ENCODE assay signal across 8 mouse cellular contexts in genomic region chr7:28802846-28803588, GRCm38 (mm10). TPM values are rescaled to one million over a fixed set of nuclear protein-coding genes. Genes with fewer than 3 reads are reported as not detected.
A peak's percentile ranks its signal among the peaks of the same experiment; 100 is the strongest.
DNase-seq lines count a peak whose midpoint lies in the region; ATAC-seq and TF ChIP-seq lines count a peak whose summit lies in the region.

No protein-coding gene starts in this region.

- H3K27me3 ChIP-seq in MEL (ENCODE audit: control insufficient read depth in 1 of 2, insufficient read depth in 2 of 2, low read length in 2 of 2): no peaks in the 10 kb centered on the region
- no peaks in the 10 kb centered on the region for H3K27me3 ChIP-seq in embryonic facial prominence, embryonic 11.5 days (ENCODE audit: control insufficient read depth, insufficient read depth, low read length)
- H3K27me3 ChIP-seq in hindbrain, embryonic 14.5 days (ENCODE audit: control insufficient read depth, insufficient read depth, low read length): no peaks in the 10 kb centered on the region
- H3K27me3 ChIP-seq in neural tube, embryonic 15.5 days (replicated peaks): no peaks in the 10 kb centered on the region

- TF ChIP-seq RAD21 in MEL (IDR thresholded peaks at IDR 0.05; ENCODE audit: low read depth, low read length): no peak

- H3K9me3 ChIP-seq in MEL (replicated peaks; ENCODE audit: insufficient read depth, low read length): no peaks in the 10 kb centered on the region
- H3K9me3 ChIP-seq in embryonic facial prominence, embryonic 11.5 days (replicated peaks; ENCODE audit: control insufficient read depth, low read length): no peaks in the 10 kb centered on the region
- no peaks in the 10 kb centered on the region for H3K9me3 ChIP-seq in hindbrain, embryonic 14.5 days (ENCODE audit: control insufficient read depth, low read length)
- no peaks in the 10 kb centered on the region for H3K9me3 ChIP-seq in neural tube, embryonic 15.5 days (replicated peaks)

- peak; percentile 42 for ATAC-seq in embryonic facial prominence, embryonic 11.5 days (replicated peaks; ENCODE audit: insufficient number of reproducible peaks, low FRiP score, low TSS enrichment, low read depth)
- ATAC-seq in hindbrain, embryonic 14.5 days (ENCODE audit: low FRiP score): no peak
- no peak for ATAC-seq in neural tube, embryonic 15.5 days (ENCODE audit: low FRiP score)

- peak overlapping the region; percentile 44 for H3K9ac ChIP-seq in MEL (ENCODE audit: control insufficient read depth, low read depth, low read length, poor library complexity, severe bottlenecking)
- no peak overlapping the region; the same call in 1 of the 2 replicates for H3K9ac ChIP-seq in embryonic facial prominence, embryonic 11.5 days (replicated peaks; ENCODE audit: low read length)
- no peak overlapping the region for H3K9ac ChIP-seq in hindbrain, embryonic 14.5 days
- no peak overlapping the region for H3K9ac ChIP-seq in neural tube, embryonic 15.5 days (replicated peaks)

- H3K4me2 ChIP-seq in embryonic facial prominence, embryonic 11.5 days (ENCODE audit: low read depth, low read length): peak overlapping the region; percentile 2; the same call in 1 of the 2 replicates
- no peak overlapping the region for H3K4me2 ChIP-seq in hindbrain, embryonic 14.5 days (replicated peaks)
- no peak overlapping the region for H3K4me2 ChIP-seq in neural tube, embryonic 15.5 days

- H3K79me2 ChIP-seq in MEL (ENCODE audit: control insufficient read depth, insufficient read depth, low read length, poor library complexity): no peaks in the 10 kb centered on the region; the same call in 1 of the 2 replicates

- no peak overlapping the region for H3K4me3 ChIP-seq in MEL (ENCODE audit: control insufficient read depth in 1 of 2, insufficient read depth in 1 of 2, low read depth in 2 of 2, low read length in 2 of 2)
- no peak overlapping the region for H3K4me3 ChIP-seq in embryonic facial prominence, embryonic 11.5 days (ENCODE audit: low read depth, low read length)
- H3K4me3 ChIP-seq in hindbrain, embryonic 14.5 days (replicated peaks; ENCODE audit: low read length): no peak overlapping the region
- H3K4me3 ChIP-seq in neural tube, embryonic 15.5 days (replicated peaks): no peak overlapping the region

- peaks cover 0 to 24% of the 10 kb centered on the region in 2 experiments; a peak in 2 of 4 replicates for H3K36me3 ChIP-seq in MEL (ENCODE audit: control insufficient read depth in 1 of 2, insufficient read depth in 2 of 2, low read length in 2 of 2)
- H3K36me3 ChIP-seq in embryonic facial prominence, embryonic 11.5 days (replicated peaks; ENCODE audit: control insufficient read depth, insufficient read depth, low read depth, low read length): no peaks in the 10 kb centered on the region
- no peaks in the 10 kb centered on the region for H3K36me3 ChIP-seq in hindbrain, embryonic 14.5 days (replicated peaks; ENCODE audit: control insufficient read depth, insufficient read depth)
- H3K36me3 ChIP-seq in neural tube, embryonic 15.5 days: no peaks in the 10 kb centered on the region

- H3K4me1 ChIP-seq in MEL (ENCODE audit: control insufficient read depth in 1 of 2, insufficient read depth in 2 of 2, low read length in 2 of 2): peaks cover 18 to 24% of the 10 kb centered on the region in 2 experiments
- peaks cover 2% of the 10 kb centered on the region for H3K4me1 ChIP-seq in embryonic facial prominence, embryonic 11.5 days (ENCODE audit: control insufficient read depth, insufficient read depth, low read length)
- H3K4me1 ChIP-seq in hindbrain, embryonic 14.5 days (replicated peaks; ENCODE audit: control insufficient read depth, insufficient read depth, low read length): peaks cover 9% of the 10 kb centered on the region
- H3K4me1 ChIP-seq in neural tube, embryonic 15.5 days: peaks cover 14% of the 10 kb centered on the region

- WGBS in embryonic facial prominence, embryonic 11.5 days: 5% methylated on average over 10 of the region's 10 CpGs
- 5% methylated on average over 10 of the region's 10 CpGs for WGBS in hindbrain, embryonic 14.5 days
- WGBS in neural tube, embryonic 15.5 days: 10% methylated on average over 10 of the region's 10 CpGs

- peak overlapping the region; percentile 72 for H3K27ac ChIP-seq in MEL (ENCODE audit: control insufficient read depth, low read depth, low read length)
- H3K27ac ChIP-seq in embryonic facial prominence, embryonic 11.5 days (replicated peaks; ENCODE audit: low read depth, low read length): peak overlapping the region; percentile 78
- H3K27ac ChIP-seq in hindbrain, embryonic 14.5 days: peak overlapping the region; percentile 61
- H3K27ac ChIP-seq in neural tube, embryonic 15.5 days (replicated peaks): peak overlapping the region; percentile 74

- TF ChIP-seq POLR2A in MEL (IDR thresholded peaks at IDR 0.05; ENCODE audit: control insufficient read depth in 1 of 2, insufficient read depth in 1 of 2, low read depth in 1 of 2, low read length in 2 of 2, poor library complexity in 1 of 2): 0 out of 4 replicates have a peak, but pooled peaks of 1 of the 2 experiments have one; percentile 31

- DNase-seq in MEL (ENCODE audit: low read depth, low spot score) (peak; percentile 75), liver (peak; percentile 61), adipocyte (ENCODE audit: low spot score) (no peak)
- peak; percentile 66 for DNase-seq in embryonic facial prominence, embryonic 11.5 days (ENCODE audit: low spot score)
- DNase-seq in hindbrain, embryonic 14.5 days (ENCODE audit: low spot score): no peak
- no peak for DNase-seq in frontal cortex, postnatal 36 days (ENCODE audit: low spot score in 2 of 2)
- no peak for DNase-seq in thymus, postnatal 25 days

- TF ChIP-seq CTCF in MEL (IDR thresholded peaks at IDR 0.05 in 2 of 3, conservative IDR thresholded peaks at IDR 0.05 in 1 of 3; ENCODE audit: control insufficient read depth in 1 of 3, insufficient read depth in 1 of 3, low read depth in 2 of 3, low read length in 3 of 3, poor library complexity in 1 of 3, severe bottlenecking in 1 of 3): no peak

- peak; percentile 25 to 44; a peak in 1 of 4 replicates for TF ChIP-seq EP300 in MEL (IDR thresholded peaks at IDR 0.05; ENCODE audit: low read depth in 1 of 2, low read length in 2 of 2)

TF ChIP-seq in MEL, 35 proteins besides CTCF, POLR2A, EP300 and RAD21 (continues in another document):
- TF ChIP-seq MAZ (IDR thresholded peaks at IDR 0.05; ENCODE audit: low read depth, low read length): 0 out of 2 replicates have a peak, but pooled peaks have one; percentile 28
- 0 out of 2 replicates have a peak, but pooled peaks have one; percentile 31 for TF ChIP-seq NELFE (IDR thresholded peaks at IDR 0.05; ENCODE audit: low read depth, low read length)
- TF ChIP-seq UBTF (IDR thresholded peaks at IDR 0.05; ENCODE audit: borderline replicate concordance, insufficient read depth, low read depth, low read length): no peak
- peak; percentile 36; the same call in 1 of the 2 replicates for TF ChIP-seq ETS1 (IDR thresholded peaks at IDR 0.05; ENCODE audit: low read depth, low read length)
- no peak; the same call in 1 of the 2 replicates for TF ChIP-seq MXI1 (IDR thresholded peaks at IDR 0.05; ENCODE audit: low read depth, low read length)
- no peak for TF ChIP-seq USF2 (IDR thresholded peaks at IDR 0.05; ENCODE audit: borderline replicate concordance in 1 of 2, insufficient read depth in 1 of 2, low read depth in 1 of 2, low read length in 2 of 2)

RNA-seq across cellular contexts. Expression of gene Hnrnpl, which starts 5.3 kb away (rescaled TPM):
- total RNA-seq in MEL (2012; rRNA removed): 246 and 303 TPM in 2 replicates
- 1,000 to 10,000 TPM in 1 of 2 experiments, 100 to 1,000 TPM in 1; 684 to 1,095 TPM for polyA plus RNA-seq in MEL (2012; ENCODE audit: insufficient read depth in 1 of 2, insufficient read length in 2 of 2, low read depth in 1 of 2, low replicate concordance in 2 of 2, missing spikeins in 1 of 2)
- 328 and 350 TPM in 2 replicates for polyA plus RNA-seq in embryonic facial prominence, embryonic 11.5 days (2014; fragmentation: Nextera tagmentation; extraction: Ambion mirVana)
- polyA plus RNA-seq in hindbrain, embryonic 14.5 days (2014; fragmentation: Nextera tagmentation; extraction: Ambion mirVana): 142 and 150 TPM in 2 replicates
- polyA plus RNA-seq in neural tube, embryonic 15.5 days (2015; fragmentation: Nextera tagmentation; extraction: Ambion mirVana): 158 and 164 TPM in 2 replicates

RNA-seq across cellular contexts. Expression of gene Rinl, which starts 14.2 kb away (rescaled TPM):
- total RNA-seq in MEL (2012; rRNA removed): 32.9 and 39.9 TPM in 2 replicates
- polyA plus RNA-seq in MEL (2012; ENCODE audit: insufficient read depth in 1 of 2, insufficient read length in 2 of 2, low read depth in 1 of 2, low replicate concordance in 2 of 2, missing spikeins in 1 of 2): 10 to 100 TPM in 1 of 2 experiments, not detected in 1; 63.9 TPM
- 2.3 and 3.2 TPM in 2 replicates for polyA plus RNA-seq in embryonic facial prominence, embryonic 11.5 days (2014; fragmentation: Nextera tagmentation; extraction: Ambion mirVana)
- 1.4 and 2.7 TPM in 2 replicates for polyA plus RNA-seq in hindbrain, embryonic 14.5 days (2014; fragmentation: Nextera tagmentation; extraction: Ambion mirVana)
- 2.9 and 7.0 TPM in 2 replicates for polyA plus RNA-seq in neural tube, embryonic 15.5 days (2015; fragmentation: Nextera tagmentation; extraction: Ambion mirVana)

RNA-seq across cellular contexts. Expression of gene Ech1, which starts 22.0 kb away (rescaled TPM):
- total RNA-seq in MEL (2012; rRNA removed): 82.8 and 99.5 TPM in 2 replicates
- 10 to 100 TPM in 1 of 2 experiments, not detected in 1; 74.7 TPM for polyA plus RNA-seq in MEL (2012; ENCODE audit: insufficient read depth in 1 of 2, insufficient read length in 2 of 2, low read depth in 1 of 2, low replicate concordance in 2 of 2, missing spikeins in 1 of 2)
- polyA plus RNA-seq in embryonic facial prominence, embryonic 11.5 days (2014; fragmentation: Nextera tagmentation; extraction: Ambion mirVana): 103 and 106 TPM in 2 replicates
- polyA plus RNA-seq in hindbrain, embryonic 14.5 days (2014; fragmentation: Nextera tagmentation; extraction: Ambion mirVana): 92.6 and 99.0 TPM in 2 replicates
- polyA plus RNA-seq in neural tube, embryonic 15.5 days (2015; fragmentation: Nextera tagmentation; extraction: Ambion mirVana): 91.4 and 114 TPM in 2 replicates

RNA-seq across cellular contexts. Expression of gene Lgals4, which starts 30.6 kb away (rescaled TPM):
- total RNA-seq in MEL (2012; rRNA removed): 1.5 and 2.1 TPM in 2 replicates
- polyA plus RNA-seq in MEL (2012; ENCODE audit: insufficient read depth in 1 of 2, insufficient read length in 2 of 2, low read depth in 1 of 2, low replicate concordance in 2 of 2, missing spikeins in 1 of 2): 1 to 10 TPM in 1 of 2 experiments, not detected in 1; 5.1 TPM
- 1.5 and 1.9 TPM in 2 replicates for polyA plus RNA-seq in embryonic facial prominence, embryonic 11.5 days (2014; fragmentation: Nextera tagmentation; extraction: Ambion mirVana)
- 2.8 and 3.2 TPM in 2 replicates for polyA plus RNA-seq in hindbrain, embryonic 14.5 days (2014; fragmentation: Nextera tagmentation; extraction: Ambion mirVana)
- 5.4 and 85.2 TPM in 2 replicates for polyA plus RNA-seq in neural tube, embryonic 15.5 days (2015; fragmentation: Nextera tagmentation; extraction: Ambion mirVana)

RNA-seq across cellular contexts. Expression of gene Nfkbib, which starts 35.7 kb away (rescaled TPM):
- total RNA-seq in MEL (2012; rRNA removed): 30.7 and 32.9 TPM in 2 replicates
- polyA plus RNA-seq in MEL (2012; ENCODE audit: insufficient read depth in 1 of 2, insufficient read length in 2 of 2, low read depth in 1 of 2, low replicate concordance in 2 of 2, missing spikeins in 1 of 2): 10 to 100 TPM in 1 of 2 experiments, not detected in 1; 52.7 TPM
- polyA plus RNA-seq in embryonic facial prominence, embryonic 11.5 days (2014; fragmentation: Nextera tagmentation; extraction: Ambion mirVana): 33.4 and 41.0 TPM in 2 replicates
- polyA plus RNA-seq in hindbrain, embryonic 14.5 days (2014; fragmentation: Nextera tagmentation; extraction: Ambion mirVana): 62.9 and 68.8 TPM in 2 replicates
- polyA plus RNA-seq in neural tube, embryonic 15.5 days (2015; fragmentation: Nextera tagmentation; extraction: Ambion mirVana): 75.9 and 77.6 TPM in 2 replicates

Comparison
In these comparisons a context has a peak if more than half of its experiments do, and no peak if none do; other contexts are left out.
1. DNase-seq: peak in MEL (single experiment), embryonic facial prominence, embryonic 11.5 days (single experiment) and liver (single experiment); none in hindbrain, embryonic 14.5 days (single experiment), adipocyte (single experiment), frontal cortex, postnatal 36 days (0 of 2) and thymus, postnatal 25 days (single experiment).
2. Peak in every context shown above with its lines, with median percentiles within 50 percentile points of each other: H3K27ac ChIP-seq.